Mouse (Mus musculus): ENCODE measurements at regions not wholly inside any gene's neighbourhood (a gene's known extent, or its start where the extent isn't known, plus 50 kb on each side); places are given as distances from the start of the nearest gene placed in this dataset.

DNA sequence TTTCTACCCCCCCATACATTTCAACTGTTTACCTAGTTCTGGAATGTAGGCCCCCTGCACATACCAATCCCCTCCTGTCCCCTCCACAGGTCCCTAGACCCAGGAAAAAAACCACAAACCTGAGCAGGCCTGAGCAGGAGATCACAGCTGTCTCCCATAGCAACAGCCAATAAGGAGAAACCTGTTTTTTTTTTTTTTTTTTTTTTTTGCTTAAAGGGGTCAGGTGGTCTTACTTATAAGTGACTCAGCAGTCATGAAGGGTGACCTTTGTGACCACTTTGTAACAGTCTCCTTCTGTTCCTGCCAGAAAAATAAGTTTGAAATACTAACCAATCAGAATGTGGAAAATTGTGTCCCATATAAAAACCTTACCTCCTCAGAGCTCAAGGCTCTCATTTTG lies 299.9 kb upstream of the Camk1g start:
- TF ChIP-seq POLR2A (IDR thresholded peaks at IDR 0.05; ENCODE audit: low read depth, low read length) (no peak), CTCF (IDR thresholded peaks at IDR 0.05; ENCODE audit: extremely low read depth, insufficient read depth, insufficient read length, insufficient replicate concordance) (no peak)
